Mouse (Mus musculus) fat pad, adult 2 months (tissue): ENCODE results near the gene Mlip.
"Not testable (repeated sequence)": the region's sequence is repeated elsewhere in the genome, so short reads cannot be mapped to it uniquely, and the experiment has no call there.

Source experiments
- DNase-seq: peaks from one replicate; pipeline ENCODE4 v3.0.0-alpha.2; 2011; ENCODE audit warnings: low read depth, low spot score; ENCODE audit errors: extremely low read depth

Mlip gene

GRCm38 (mm10) chr9:77352432-77353175, at the start of gene Mlip:
TSS of gene Mlip (minus strand) at chr9:77352969.
- peak; percentile 63 for DNase-seq

GRCm38 (mm10) chr9:77399801-77400200, 47.0 kb upstream of the Mlip start:
- no peak for DNase-seq

GRCm38 (mm10) chr9:77398856-77399631, 46.3 kb upstream of the Mlip start:
- DNase-seq, result no peak

GRCm38 (mm10) chr9:77397027-77397426, 44.3 kb upstream of the Mlip start:
- DNase-seq, result no peak

GRCm38 (mm10) chr9:77391248-77391647, 38.5 kb upstream of the Mlip start:
- no peak for DNase-seq

GRCm38 (mm10) chr9:77388956-77389355, 36.2 kb upstream of the Mlip start:
- DNase-seq, result no peak

- DNase-seq, result no peak
Measured at GRCm38 (mm10) chr9:77386751-77387150, 34.0 kb upstream of the Mlip start.

- no peak for DNase-seq
Measured at GRCm38 (mm10) chr9:77385611-77386010, 32.8 kb upstream of the Mlip start.

GRCm38 (mm10) chr9:77384651-77385050, 31.9 kb upstream of the Mlip start:
- no peak for DNase-seq

- DNase-seq, result no peak
Measured at GRCm38 (mm10) chr9:77383951-77384350, 31.2 kb upstream of the Mlip start.

- DNase-seq, result no peak
Measured at GRCm38 (mm10) chr9:77382514-77382913, 29.7 kb upstream of the Mlip start.

GRCm38 (mm10) chr9:77381565-77381964, 28.8 kb upstream of the Mlip start:
- no peak for DNase-seq

GRCm38 (mm10) chr9:77379625-77380024, 26.9 kb upstream of the Mlip start:
- DNase-seq, result peak; percentile 8

GRCm38 (mm10) chr9:77377696-77378095, 24.9 kb upstream of the Mlip start:
- no peak for DNase-seq

- no peak for DNase-seq
Measured at GRCm38 (mm10) chr9:77377082-77377481, 24.3 kb upstream of the Mlip start.

GRCm38 (mm10) chr9:77376561-77376960, 23.8 kb upstream of the Mlip start:
- DNase-seq, result no peak

- DNase-seq, result no peak
Measured at GRCm38 (mm10) chr9:77370706-77371105, 17.9 kb upstream of the Mlip start.

- no peak for DNase-seq
Measured at GRCm38 (mm10) chr9:77369262-77369661, 16.5 kb upstream of the Mlip start.

- not testable (repeated sequence) for DNase-seq
Measured at GRCm38 (mm10) chr9:77364681-77365080, 11.9 kb upstream of the Mlip start.

- no peak for DNase-seq
Measured at GRCm38 (mm10) chr9:77362906-77363305, 10.1 kb upstream of the Mlip start.

GRCm38 (mm10) chr9:77360654-77361053, 7.9 kb upstream of the Mlip start:
- no peak for DNase-seq

- no peak for DNase-seq
Measured at GRCm38 (mm10) chr9:77359278-77359973, 6.7 kb upstream of the Mlip start.
